Mouse (Mus musculus) thymus, adult 2 months (tissue): Measurements from ENCODE around the gene Gad1. TPM values are rescaled to one million over a fixed set of nuclear protein-coding genes. Genes with fewer than 3 reads are reported as not detected.

Experiments
- DNase-seq: peaks from one replicate; pipeline ENCODE4 v3.0.0; 2021
- H3K27ac ChIP-seq: fragments of 200-500 bp; 2 replicates; pipeline ENCODE4 v1.5.1; 2012; ENCODE audit warnings: low read length, control low read depth; ENCODE audit not compliant: control insufficient read depth, insufficient read depth
- H3K27me3 ChIP-seq: fragments of 200-500 bp; 2 replicates; pipeline ENCODE4 v1.6.1; 2012; ENCODE audit warnings: mild to moderate bottlenecking, low read length, moderate library complexity, mixed read lengths; ENCODE audit not compliant: control insufficient read depth, insufficient read depth
- H3K36me3 ChIP-seq: fragments of 200-500 bp; 2 replicates; pipeline ENCODE4 v1.6.1; 2012; ENCODE audit warnings: mild to moderate bottlenecking, low read length, moderate library complexity; ENCODE audit not compliant: control insufficient read depth, insufficient read depth
- H3K4me1 ChIP-seq: fragments of 200-500 bp; replicated peaks from 2 replicates; pipeline ENCODE4 v1.6.1; 2012; ENCODE audit warnings: low read length; ENCODE audit not compliant: control insufficient read depth, insufficient read depth
- H3K4me3 ChIP-seq: fragments of 200-500 bp; 2 replicates; pipeline ENCODE4 v1.5.1; 2012; ENCODE audit warnings: mild to moderate bottlenecking, low read length, control low read depth, moderate library complexity; ENCODE audit not compliant: control insufficient read depth, insufficient read depth
- CTCF ChIP-seq: fragments of 200-500 bp; IDR thresholded peaks from 2 replicates; pipeline ENCODE4 v1.5.1; 2012; ENCODE audit warnings: mild to moderate bottlenecking, control low read depth, low read length, moderate library complexity, borderline replicate concordance; ENCODE audit not compliant: control insufficient read depth, poor library complexity, insufficient read depth; ENCODE audit errors: extremely low read depth
- POLR2A ChIP-seq: fragments of 200-500 bp; IDR thresholded peaks from 2 replicates; pipeline ENCODE4 v1.6.1; 2012; ENCODE audit warnings: mild to moderate bottlenecking, low read length, control low read depth, moderate library complexity; ENCODE audit not compliant: control insufficient read depth, poor library complexity, insufficient read depth; ENCODE audit errors: extremely low read depth
- WGBS: fragments of 180-500 bp; shearing (Covaris S2); methylation state at CpG from one replicate; pipeline ENCODE4 v1.1.7; 2018; 5-methylcytosine and 5-hydroxymethylcytosine counted together
- polyA plus RNA-seq: library from polyadenylated mRNA; depleted of rRNA; stranded (reverse); fragments of >200 nt; gene quantifications from 2 replicates; pipeline ENCODE4 v1.2.3, GENCODE M21; 2012

Gene Gad1
- polyA plus RNA-seq, 1 experiment: 2.9 TPM

DNA sequence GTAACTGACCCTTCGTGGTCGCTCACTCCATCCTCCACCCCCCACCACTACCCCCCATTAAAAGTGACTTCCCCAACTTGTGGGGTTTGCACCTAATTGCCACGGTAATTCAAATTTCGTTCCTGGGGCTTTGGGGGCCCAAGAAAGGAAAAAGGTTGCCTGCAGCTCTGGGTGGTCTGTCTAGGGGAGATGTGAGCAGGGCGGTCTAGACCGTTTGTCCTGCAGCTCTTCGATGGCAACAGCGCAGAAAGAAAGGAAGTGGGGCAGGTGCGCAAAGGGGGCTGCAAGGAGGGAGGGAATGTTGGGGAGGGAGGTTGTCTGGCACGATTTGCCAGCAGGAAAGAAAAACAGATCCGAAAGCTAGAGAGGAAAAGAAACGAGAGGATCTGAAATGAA, 14.8 kb downstream of the Gad1 start:
- Histone ChIP-seq H3K27ac (no peak overlapping the region), H3K27me3 (peaks cover 28% of the 10 kb centered on the region), H3K4me3 (no peak overlapping the region), H3K4me1 (peaks cover 4% of the 10 kb centered on the region; the same call in 1 of the 2 replicates), H3K36me3 (no peaks in the 10 kb centered on the region)
- 5% methylated on average over 12 of the region's 12 CpGs for WGBS
- no peak for TF ChIP-seq CTCF
- no peak for TF ChIP-seq POLR2A
- DNase-seq: no peak

DNA sequence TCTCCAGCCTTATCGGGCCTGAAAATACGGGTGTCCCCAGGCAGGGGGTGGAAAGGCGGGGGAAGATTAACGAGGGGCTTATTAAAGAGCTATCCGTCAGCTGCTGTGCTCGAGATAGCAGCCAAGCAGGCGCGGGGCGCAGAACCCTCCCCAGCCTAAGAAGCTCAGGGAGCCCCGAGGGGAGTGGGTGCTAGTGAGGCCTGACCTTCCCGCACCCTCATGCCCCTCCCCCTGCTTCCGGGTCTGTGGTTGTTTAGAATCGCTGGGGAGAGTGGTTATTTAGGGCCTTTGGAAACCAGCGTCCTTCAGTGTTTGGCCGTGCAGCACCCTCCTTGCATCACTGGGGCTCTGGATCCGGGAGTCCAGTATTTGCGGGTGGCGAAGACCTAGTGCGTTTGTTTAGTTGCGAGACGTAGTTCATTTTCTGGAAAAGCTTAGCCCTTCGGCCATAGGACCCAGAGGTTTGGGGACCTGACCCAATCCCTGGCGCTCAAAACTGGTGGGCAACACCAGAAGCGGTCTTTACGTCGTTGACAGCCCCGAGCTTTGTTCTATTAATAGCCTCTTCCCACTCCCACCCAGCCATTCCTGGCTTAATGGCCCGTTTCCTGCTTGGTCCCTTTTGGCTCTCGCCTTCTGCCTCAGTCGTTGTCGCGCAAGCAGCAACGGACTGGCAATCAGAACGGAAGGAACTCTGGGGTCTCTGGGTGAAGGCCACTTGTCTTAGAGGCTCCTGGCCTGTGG, 15.5 kb downstream of the Gad1 start:
- Histone ChIP-seq H3K27me3 (peaks cover 28% of the 10 kb centered on the region), H3K27ac (no peak overlapping the region), H3K4me1 (peaks cover 4% of the 10 kb centered on the region; the same call in 1 of the 2 replicates), H3K4me3 (no peak overlapping the region), H3K36me3 (no peaks in the 10 kb centered on the region)
- WGBS: 5% methylated on average over 34 of the region's 34 CpGs
- no peak for DNase-seq
- no peak for TF ChIP-seq POLR2A
- TF ChIP-seq CTCF: no peak

DNA sequence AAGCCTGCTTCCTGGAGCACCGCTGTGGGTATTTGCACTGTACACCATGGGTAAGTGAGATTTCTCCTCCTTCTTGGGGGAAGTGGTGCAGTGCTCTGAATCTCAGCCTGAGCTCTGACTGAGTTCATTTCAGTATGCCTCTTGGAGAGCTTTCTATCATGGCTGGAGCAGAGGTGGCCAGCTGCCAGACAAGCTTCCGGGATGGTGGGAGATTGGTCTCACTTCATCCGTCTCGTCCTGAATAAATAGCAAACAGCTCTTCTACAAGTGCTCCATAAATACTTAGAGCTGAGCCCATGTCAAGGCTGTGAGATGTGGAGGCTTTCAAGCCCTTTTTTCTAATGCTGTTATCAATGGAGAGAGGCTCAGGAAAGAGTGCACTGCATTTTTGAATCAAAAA, 18.8 kb downstream of the Gad1 start:
- peaks cover 10% of the 10 kb centered on the region; the same call in 1 of the 2 replicates for H3K27me3 ChIP-seq
- no peak overlapping the region for H3K27ac ChIP-seq
- TF ChIP-seq POLR2A (no peak), CTCF (no peak)
- H3K4me1 ChIP-seq: peaks cover 4% of the 10 kb centered on the region; the same call in 1 of the 2 replicates
- no peak overlapping the region for H3K4me3 ChIP-seq
- 82% methylated on average over 4 of the region's 4 CpGs for WGBS
- no peaks in the 10 kb centered on the region for H3K36me3 ChIP-seq
- DNase-seq: no peak

DNA sequence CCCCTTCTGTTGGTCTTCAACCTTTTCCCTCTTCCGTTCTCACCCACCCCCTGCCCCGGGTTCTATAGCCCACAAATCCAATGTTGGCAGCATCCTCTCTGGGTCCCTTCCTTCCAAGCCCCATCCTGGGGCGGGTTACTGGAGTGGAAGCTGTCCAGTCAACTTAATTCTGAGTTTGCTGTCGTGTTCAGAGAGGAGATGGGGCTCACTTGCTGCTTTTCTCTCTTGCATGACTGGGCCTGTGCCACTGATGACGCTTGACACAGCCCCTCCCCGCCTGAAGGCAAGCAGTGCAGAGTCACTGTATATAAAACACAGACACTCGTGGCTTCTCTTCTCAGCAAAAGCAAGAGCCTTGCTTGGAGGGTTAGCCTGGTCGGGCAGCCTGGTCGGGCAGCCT, 19.4 kb downstream of the Gad1 start:
- Histone ChIP-seq H3K27me3 (peaks cover 6% of the 10 kb centered on the region; the same call in 1 of the 2 replicates), H3K27ac (no peak overlapping the region), H3K4me3 (no peak overlapping the region), H3K4me1 (peaks cover 4% of the 10 kb centered on the region; the same call in 1 of the 2 replicates), H3K36me3 (no peaks in the 10 kb centered on the region)
- DNase-seq: no peak
- WGBS: 59% methylated on average over 9 of the region's 9 CpGs
- TF ChIP-seq POLR2A: no peak
- no peak for TF ChIP-seq CTCF

DNA sequence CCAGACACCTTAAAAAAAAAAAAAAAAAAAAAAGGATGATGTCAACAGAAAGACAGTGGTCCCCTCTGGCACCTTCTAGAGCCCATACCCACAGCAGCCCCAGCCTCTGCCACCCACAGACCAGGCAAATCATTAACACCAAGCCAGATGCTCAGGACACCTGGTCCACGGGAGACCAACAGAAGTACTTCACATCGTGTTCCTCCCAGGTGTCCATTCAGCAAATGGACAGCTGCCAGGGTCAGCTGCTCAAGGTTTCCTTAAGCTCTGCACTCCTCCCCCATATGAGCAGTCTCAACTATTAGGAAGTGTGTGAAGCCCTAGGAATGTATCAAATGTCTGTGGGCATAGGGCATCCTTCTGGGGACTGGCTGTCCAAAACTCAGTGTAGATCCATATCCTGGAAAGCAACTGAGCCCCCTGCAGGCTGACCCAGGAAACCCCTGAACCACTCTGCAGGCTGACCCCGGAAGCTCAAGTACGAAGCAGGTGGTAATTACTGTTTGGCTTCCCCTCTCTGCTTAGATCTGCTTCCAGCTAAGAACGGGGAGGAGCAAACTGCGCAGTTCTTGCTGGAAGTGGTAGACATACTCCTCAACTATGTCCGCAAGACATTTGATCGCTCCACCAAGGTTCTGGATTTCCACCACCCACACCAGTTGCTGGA, 20.8 kb downstream of the Gad1 start:
- no peaks in the 10 kb centered on the region for H3K27me3 ChIP-seq
- TF ChIP-seq CTCF: no peak
- 83% methylated on average over 8 of the region's 8 CpGs for WGBS
- H3K36me3 ChIP-seq: no peaks in the 10 kb centered on the region
- no peak for DNase-seq
- no peaks in the 10 kb centered on the region for H3K4me1 ChIP-seq
- no peak overlapping the region for H3K4me3 ChIP-seq
- no peak overlapping the region for H3K27ac ChIP-seq

DNA sequence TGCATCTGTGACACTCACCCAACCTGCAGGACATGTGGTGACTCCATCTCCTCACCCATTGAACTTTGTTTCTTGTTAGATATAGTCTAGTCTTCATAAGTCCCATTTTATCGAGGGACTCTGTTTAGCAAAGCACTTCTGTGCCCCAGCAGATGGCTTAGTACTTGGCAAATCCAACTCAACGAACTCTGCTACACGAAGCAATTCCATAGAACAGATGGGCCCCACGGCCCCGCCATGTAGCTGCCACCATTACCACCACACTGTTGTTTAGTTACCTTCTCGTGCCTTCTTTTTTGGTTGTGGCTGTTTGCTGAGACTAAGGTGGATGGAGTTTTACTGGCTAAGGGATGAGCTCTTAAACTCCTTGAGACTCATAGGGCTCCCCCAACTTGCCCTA, 35.3 kb downstream of the Gad1 start:
- 92% methylated on average over 6 of the region's 6 CpGs for WGBS
- TF ChIP-seq CTCF: no peak
- no peak for TF ChIP-seq POLR2A

DNA sequence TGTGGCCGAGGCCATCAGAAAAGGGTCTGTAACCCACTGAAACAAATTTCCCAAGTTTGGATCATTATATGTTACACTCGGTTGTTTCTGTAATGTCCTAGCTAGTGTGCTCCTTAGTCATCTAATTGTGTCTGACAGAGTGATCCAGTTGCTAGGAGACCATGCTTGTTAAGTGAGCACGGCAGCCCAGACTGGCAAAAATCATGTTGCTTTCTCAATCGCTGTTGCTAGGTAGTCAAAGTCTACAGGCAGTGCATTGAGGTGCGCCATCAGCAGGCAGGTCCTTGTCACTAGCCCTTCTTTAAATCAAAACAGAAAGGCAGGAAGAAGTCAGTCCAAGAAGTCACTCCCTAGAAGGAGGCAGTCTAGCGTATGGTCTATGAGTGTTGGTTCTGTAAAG, 39.6 kb downstream of the Gad1 start:
- no peaks in the 10 kb centered on the region for H3K4me1 ChIP-seq
- DNase-seq: no peak
- no peaks in the 10 kb centered on the region for H3K36me3 ChIP-seq
- WGBS: 91% methylated on average over 6 of the region's 6 CpGs
- H3K4me3 ChIP-seq: no peak overlapping the region
- no peaks in the 10 kb centered on the region for H3K27me3 ChIP-seq
- no peak for TF ChIP-seq POLR2A
- no peak for TF ChIP-seq CTCF
- no peak overlapping the region for H3K27ac ChIP-seq

More for the DNA sequence above, 35.3 kb downstream of the Gad1 start:
- Histone ChIP-seq H3K4me1 (no peaks in the 10 kb centered on the region), H3K27ac (no peak overlapping the region), H3K4me3 (no peak overlapping the region), H3K27me3 (no peaks in the 10 kb centered on the region), H3K36me3 (no peaks in the 10 kb centered on the region)
- DNase-seq: no peak
